Mouse (Mus musculus) cerebellum, adult (tissue): ENCODE measurements around the gene Atp5s.

Experiments
- ATAC-seq: cut with Nextera tagmentation; 2 replicates; pipeline ENCODE4 v1.9.2; 2017; ENCODE audit warnings: mild to moderate bottlenecking, moderate library complexity, mixed read lengths; ENCODE audit not compliant: insufficient number of reproducible peaks, low FRiP score, low TSS enrichment

Atp5s gene

GRCm38 (mm10) chr12:69724711-69725460 lies at the start of gene Atp5s, which contains the start of gene L2hgdh:
TSS of gene Atp5s (plus strand) at chr12:69724950.
TSS of gene L2hgdh (minus strand) at chr12:69724873.
- peak; percentile 95 for ATAC-seq

GRCm38 (mm10) chr12:69676157-69676556 lies 48.6 kb upstream of the Atp5s start:
- ATAC-seq: peak; percentile 68

GRCm38 (mm10) chr12:69680635-69681565 lies 43.9 kb upstream of the Atp5s start:
- ATAC-seq: no peak; the same call in 1 of the 2 replicates

GRCm38 (mm10) chr12:69681566-69682061 lies 43.1 kb upstream of the Atp5s start, which contains the start of gene Sos2:
TSS of gene Sos2 (minus strand) at chr12:69681852.
- ATAC-seq: peak; percentile 67

GRCm38 (mm10) chr12:69682065-69682787 lies 42.5 kb upstream of the Atp5s start:
- ATAC-seq: peak; percentile 79

- ATAC-seq: no peak
These were observed 41.8 kb upstream of the Atp5s start for GRCm38 (mm10) chr12:69682788-69683419.

- peak; percentile 78 for ATAC-seq
These were observed 41.2 kb upstream of the Atp5s start for GRCm38 (mm10) chr12:69683537-69683936.

- ATAC-seq: no peak
These were observed 36.4 kb upstream of the Atp5s start for GRCm38 (mm10) chr12:69688368-69688767.

- ATAC-seq: no peak
These were observed 35.7 kb upstream of the Atp5s start for GRCm38 (mm10) chr12:69689094-69689493.

- ATAC-seq: no peak
These were observed 34.0 kb upstream of the Atp5s start for GRCm38 (mm10) chr12:69690714-69691113.

GRCm38 (mm10) chr12:69693471-69693870 lies 31.3 kb upstream of the Atp5s start:
- ATAC-seq: no peak

GRCm38 (mm10) chr12:69696746-69697145 lies 28.0 kb upstream of the Atp5s start:
- no peak for ATAC-seq

- no peak for ATAC-seq
These were observed 26.4 kb upstream of the Atp5s start for GRCm38 (mm10) chr12:69698352-69698751.

- ATAC-seq: no peak
These were observed 19.8 kb upstream of the Atp5s start for GRCm38 (mm10) chr12:69704799-69705458.

- no peak for ATAC-seq
These were observed 11.1 kb upstream of the Atp5s start for GRCm38 (mm10) chr12:69713628-69714027.

- ATAC-seq: no peak
These were observed 1.9 kb upstream of the Atp5s start for GRCm38 (mm10) chr12:69722857-69723256.

- no peak for ATAC-seq
These were observed 1.4 kb upstream of the Atp5s start for GRCm38 (mm10) chr12:69723376-69723775.

- no peak for ATAC-seq
These were observed 586 bp upstream of the Atp5s start for GRCm38 (mm10) chr12:69724018-69724710.

- ATAC-seq: no peak
These were observed 4.5 kb downstream of the Atp5s start for GRCm38 (mm10) chr12:69729246-69729645.
